Mouse (Mus musculus) hindbrain, embryonic 13.5 days (tissue): ENCODE measurements around the gene Pdzd7. TPM values are rescaled to one million over a fixed set of nuclear protein-coding genes. Genes with fewer than 3 reads are reported as not detected.
"Not testable (repeated sequence)": the region's sequence is repeated elsewhere in the genome, so short reads cannot be mapped to it uniquely, and the experiment has no call there.

Source experiments
- ATAC-seq: fragments of 200-750 bp; cut with Nextera tagmentation; 2 replicates; pipeline ENCODE4 v1.8.0; 2017; ENCODE audit warnings: moderate TSS enrichment; ENCODE audit not compliant: low FRiP score
- H3K27ac ChIP-seq: fragments of 300-500 bp; sonication (generic); 2 replicates; pipeline ENCODE4 v1.5.1; 2015; ENCODE audit warnings: inconsistent platforms, mild to moderate bottlenecking, moderate library complexity
- H3K27me3 ChIP-seq: fragments of 300-500 bp; sonication (generic); 2 replicates; pipeline ENCODE4 v1.6.1; 2015; ENCODE audit warnings: mild to moderate bottlenecking, inconsistent platforms
- H3K36me3 ChIP-seq: fragments of 300-500 bp; sonication (generic); 2 replicates; pipeline ENCODE4 v1.6.1; 2015; ENCODE audit warnings: mild to moderate bottlenecking, inconsistent platforms
- H3K4me1 ChIP-seq: fragments of 300-500 bp; sonication (generic); replicated peaks from 2 replicates; pipeline ENCODE4 v1.6.1; 2015; ENCODE audit warnings: inconsistent platforms
- H3K4me2 ChIP-seq: fragments of 300-500 bp; sonication (generic); 2 replicates; pipeline ENCODE4 v1.6.1; 2015; ENCODE audit warnings: inconsistent platforms, mild to moderate bottlenecking, moderate library complexity
- H3K4me3 ChIP-seq: fragments of 300-500 bp; sonication (generic); 2 replicates; pipeline ENCODE4 v1.5.1; 2015; ENCODE audit warnings: mild to moderate bottlenecking, inconsistent platforms
- H3K9ac ChIP-seq: fragments of 300-500 bp; sonication (generic); 2 replicates; pipeline ENCODE4 v1.6.1; 2015; ENCODE audit warnings: mild to moderate bottlenecking, inconsistent platforms
- H3K9me3 ChIP-seq: fragments of 300-500 bp; sonication (generic); 2 replicates; pipeline ENCODE4 v1.6.1; 2016; ENCODE audit warnings: inconsistent platforms
- WGBS: fragments of 180-500 bp; shearing (Covaris S2); methylation state at CpG from one replicate; pipeline ENCODE4 v1.1.7; 2015; 5-methylcytosine and 5-hydroxymethylcytosine counted together
- polyA plus RNA-seq: library from polyadenylated mRNA; unstranded; fragments of >200 nt; fragmentation: Nextera tagmentation; extraction: Ambion mirVana; gene quantifications from 2 replicates; pipeline ENCODE4 v1.2.1, GENCODE M21; 2015

Pdzd7 gene
- polyA plus RNA-seq, 1 experiment from 2014 or later, result 1.5 TPM

DNA sequence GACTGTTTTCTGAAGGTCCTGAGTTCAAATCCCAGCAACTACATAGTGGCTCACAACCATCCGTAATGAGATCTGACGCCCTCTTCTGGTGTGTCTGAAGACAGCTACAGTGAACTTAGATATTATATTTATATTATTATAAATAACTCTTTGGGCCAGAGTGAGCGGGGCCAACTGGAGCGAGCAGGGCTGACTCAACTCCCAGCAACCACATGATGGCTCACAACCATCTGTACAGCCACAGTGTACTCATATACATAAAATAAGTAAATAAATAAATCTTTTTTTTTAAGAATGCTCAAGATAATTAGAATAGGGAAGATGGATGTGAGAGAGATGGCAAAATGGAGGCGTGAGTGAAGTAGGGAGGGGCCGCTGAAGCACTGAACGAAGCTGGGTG lies 7.3 kb downstream of the Pdzd7 start:
- not testable (repeated sequence) for H3K4me1 ChIP-seq, H3K4me3 ChIP-seq, H3K27ac ChIP-seq, H3K9ac ChIP-seq, H3K36me3 ChIP-seq, H3K9me3 ChIP-seq, H3K4me2 ChIP-seq, ATAC-seq
- peaks cover 35% of the 10 kb centered on the region for H3K27me3 ChIP-seq
- 91% methylated on average over 7 of the region's 7 CpGs for WGBS

DNA sequence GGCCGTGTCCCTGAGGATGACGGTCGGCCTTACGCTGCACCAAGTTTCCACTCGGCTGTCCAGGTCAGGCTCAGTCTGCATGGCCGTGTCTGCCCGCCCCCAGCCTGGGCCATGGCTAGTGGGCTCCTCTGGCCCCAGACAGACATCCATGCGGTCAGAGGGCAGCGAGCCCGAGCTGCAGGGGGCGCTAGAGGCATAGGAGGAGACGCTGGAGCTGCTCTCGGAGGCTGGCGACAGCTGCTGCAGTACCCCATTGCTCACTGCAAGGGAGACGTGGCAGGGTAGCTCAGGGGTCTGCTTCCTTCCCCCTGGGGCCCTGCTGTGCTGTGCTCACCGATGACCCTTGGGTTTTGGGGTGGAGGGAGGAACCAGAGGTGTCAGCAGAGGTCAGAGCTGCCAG lies 8.7 kb downstream of the Pdzd7 start:
- WGBS, result 31% methylated on average over 16 of the region's 16 CpGs
- Histone ChIP-seq H3K4me1 (peaks cover 15% of the 10 kb centered on the region), H3K27ac (no peak overlapping the region), H3K4me3 (no peak overlapping the region), H3K9me3 (no peaks in the 10 kb centered on the region), H3K9ac (no peak overlapping the region), H3K36me3 (no peaks in the 10 kb centered on the region), H3K27me3 (peaks cover 32% of the 10 kb centered on the region), H3K4me2 (no peak overlapping the region)
- ATAC-seq, result no peak

DNA sequence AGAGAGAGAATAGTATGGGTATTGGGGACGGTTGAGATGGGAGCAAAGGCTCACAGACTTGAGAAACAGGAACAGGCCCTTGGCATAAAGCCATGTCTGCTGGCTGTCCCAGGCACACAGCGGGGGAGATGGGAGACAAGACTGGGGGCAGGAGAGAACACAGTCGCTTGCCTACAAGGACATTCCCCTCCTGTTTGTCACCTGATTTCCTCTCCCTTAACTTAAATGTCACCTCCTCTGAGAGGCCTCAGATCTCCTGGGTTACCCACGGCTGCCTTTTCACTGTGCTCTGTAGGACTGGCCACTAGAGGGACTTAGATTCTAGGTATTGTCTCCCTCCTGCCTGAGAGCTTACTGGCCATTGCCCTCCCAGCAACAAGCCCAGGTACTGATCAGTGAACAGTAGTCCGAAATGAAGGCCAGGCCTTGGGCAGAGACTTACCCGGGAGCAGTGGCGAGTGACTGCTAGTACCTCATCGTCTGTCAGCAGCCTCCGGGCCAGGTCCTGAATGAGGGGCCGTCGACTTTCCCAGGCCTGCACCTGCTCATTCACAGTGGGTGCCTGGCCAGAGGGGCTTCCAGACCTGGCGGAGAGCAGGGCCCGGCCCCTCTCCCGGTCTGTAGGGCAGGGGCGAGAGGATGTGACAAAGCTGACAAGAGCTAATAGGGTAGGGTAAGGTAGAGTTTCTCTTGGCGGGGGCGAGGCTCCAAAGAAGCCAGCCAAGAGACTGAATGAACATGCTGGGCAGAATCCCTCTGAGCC lies 12.8 kb downstream of the Pdzd7 start:
- WGBS, result 48% methylated on average over 17 of the region's 17 CpGs
- peaks cover 36% of the 10 kb centered on the region for H3K4me1 ChIP-seq
- H3K36me3 ChIP-seq, result peaks cover 8% of the 10 kb centered on the region
- H3K4me2 ChIP-seq, result no peak overlapping the region
- no peak overlapping the region for H3K27ac ChIP-seq
- peak overlapping the region; percentile 29 for H3K9ac ChIP-seq
- peaks cover 17% of the 10 kb centered on the region for H3K27me3 ChIP-seq
- no peak overlapping the region for H3K4me3 ChIP-seq
- H3K9me3 ChIP-seq, result no peaks in the 10 kb centered on the region
- no peak for ATAC-seq

GRCm38 (mm10) chr19:45031780-45032179 lies 13.7 kb downstream of the Pdzd7 start:
- Histone ChIP-seq H3K36me3 (peaks cover 17% of the 10 kb centered on the region), H3K4me1 (peaks cover 44% of the 10 kb centered on the region), H3K27ac (no peak overlapping the region), H3K4me3 (no peak overlapping the region), H3K9me3 (no peaks in the 10 kb centered on the region), H3K4me2 (no peak overlapping the region), H3K9ac (no peak overlapping the region), H3K27me3 (peaks cover 14% of the 10 kb centered on the region)
- 21% methylated on average over 4 of the region's 4 CpGs for WGBS
- ATAC-seq, result peak; percentile 51; the same call in 1 of the 2 replicates

- H3K4me3 ChIP-seq, result no peak overlapping the region
- no peak overlapping the region; the same call in 1 of the 2 replicates for H3K9ac ChIP-seq
- no peaks in the 10 kb centered on the region for H3K9me3 ChIP-seq
- no peak overlapping the region for H3K27ac ChIP-seq
- H3K4me2 ChIP-seq, result peak overlapping the region; percentile 34
- H3K27me3 ChIP-seq, result peaks cover 6% of the 10 kb centered on the region; the same call in 1 of the 2 replicates
- peaks cover 24% of the 10 kb centered on the region for H3K36me3 ChIP-seq
- H3K4me1 ChIP-seq, result peaks cover 44% of the 10 kb centered on the region
- WGBS, result 36% methylated on average over 20 of the region's 20 CpGs
- peak; percentile 12; the same call in 1 of the 2 replicates for ATAC-seq
Observed at GRCm38 (mm10) chr19:45030746-45031693, 14.5 kb downstream of the Pdzd7 start.

DNA sequence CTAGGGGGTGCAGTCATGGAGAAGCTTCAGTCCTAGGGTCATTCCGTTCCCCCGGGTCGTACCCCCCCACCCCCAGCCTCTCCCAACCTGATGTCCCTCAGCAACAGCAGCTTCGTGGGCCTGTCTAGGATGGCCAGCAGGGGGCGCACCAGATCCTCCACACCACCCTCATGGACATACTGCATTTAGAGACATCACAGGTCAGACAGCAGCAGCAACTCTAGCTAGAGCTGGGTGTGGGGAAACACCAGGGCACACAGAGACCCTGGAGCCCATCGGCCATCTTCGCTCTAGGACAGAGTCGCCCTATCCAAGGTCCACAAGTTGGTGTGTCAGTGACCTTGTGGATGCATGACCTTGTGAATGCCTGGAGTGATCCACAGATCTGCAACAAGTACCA lies 15.4 kb downstream of the Pdzd7 start:
- peaks cover 33% of the 10 kb centered on the region for H3K36me3 ChIP-seq
- no peak overlapping the region for H3K27ac ChIP-seq
- no peak overlapping the region for H3K9ac ChIP-seq
- H3K27me3 ChIP-seq, result no peaks in the 10 kb centered on the region
- no peak overlapping the region for H3K4me3 ChIP-seq
- no peak for ATAC-seq
- H3K9me3 ChIP-seq, result no peaks in the 10 kb centered on the region
- 45% methylated on average over 8 of the region's 8 CpGs for WGBS
- no peak overlapping the region for H3K4me2 ChIP-seq
- peaks cover 44% of the 10 kb centered on the region for H3K4me1 ChIP-seq

GRCm38 (mm10) chr19:45029571-45029970 lies 15.9 kb downstream of the Pdzd7 start:
- Histone ChIP-seq H3K4me1 (peaks cover 44% of the 10 kb centered on the region), H3K27ac (no peak overlapping the region), H3K9ac (no peak overlapping the region), H3K4me3 (no peak overlapping the region), H3K27me3 (no peaks in the 10 kb centered on the region), H3K36me3 (peaks cover 38% of the 10 kb centered on the region), H3K9me3 (no peaks in the 10 kb centered on the region), H3K4me2 (no peak overlapping the region)
- WGBS, result 53% methylated on average over 9 of the region's 9 CpGs
- ATAC-seq, result no peak

DNA sequence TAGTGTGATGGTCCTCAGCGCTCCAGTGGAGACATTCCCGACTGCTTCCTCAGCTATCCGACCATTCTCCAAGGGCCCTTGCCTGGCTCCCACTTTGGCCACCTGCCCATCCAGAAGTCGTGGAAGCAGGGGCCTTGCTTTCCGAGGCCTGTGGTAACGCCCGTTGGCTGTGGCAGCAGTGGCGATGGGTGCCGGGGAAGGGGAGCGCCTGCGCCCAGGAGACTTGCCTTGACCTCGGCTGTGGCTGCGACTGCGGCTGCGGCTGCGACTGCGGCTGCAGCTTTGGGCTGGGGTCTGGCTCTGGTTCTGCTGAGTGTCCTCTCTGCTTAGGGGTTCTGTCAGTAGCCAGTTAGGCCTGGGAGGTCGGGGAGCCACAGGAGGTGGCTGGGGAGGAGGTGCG lies 16.8 kb downstream of the Pdzd7 start:
- Histone ChIP-seq H3K4me3 (no peak overlapping the region), H3K27me3 (no peaks in the 10 kb centered on the region), H3K9ac (no peak overlapping the region), H3K36me3 (peaks cover 44% of the 10 kb centered on the region), H3K9me3 (no peaks in the 10 kb centered on the region), H3K4me2 (no peak overlapping the region), H3K27ac (no peak overlapping the region), H3K4me1 (peaks cover 48% of the 10 kb centered on the region)
- ATAC-seq, result no peak
- 57% methylated on average over 19 of the region's 19 CpGs for WGBS

DNA sequence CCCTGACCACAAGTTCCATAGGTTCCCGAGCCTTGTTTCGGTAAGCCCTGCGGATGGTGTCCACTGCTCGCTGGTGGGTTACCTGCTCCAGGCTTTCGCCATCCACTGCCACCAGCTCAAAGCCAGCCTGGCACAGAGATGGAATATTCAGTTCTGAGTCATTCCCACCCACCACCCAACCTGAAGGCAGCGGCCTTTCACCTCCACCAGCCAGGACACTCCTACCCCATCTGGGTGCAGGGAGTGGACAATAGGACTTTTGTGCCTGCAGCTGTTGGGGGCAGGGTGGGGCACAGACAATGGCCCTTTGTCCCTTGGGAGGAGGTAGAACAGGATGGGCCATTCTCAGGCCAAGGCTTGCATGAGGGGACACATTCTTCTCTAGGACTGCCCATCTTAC lies 17.7 kb downstream of the Pdzd7 start:
- no peak overlapping the region for H3K4me2 ChIP-seq
- 75% methylated on average over 6 of the region's 6 CpGs for whole genome bisulfite sequencing
- no peak overlapping the region for H3K9ac ChIP-seq
- no peaks in the 10 kb centered on the region for H3K9me3 ChIP-seq
- ATAC-seq, result no peak
- peaks cover 48% of the 10 kb centered on the region for H3K36me3 ChIP-seq
- H3K4me1 ChIP-seq, result peaks cover 49% of the 10 kb centered on the region
- H3K4me3 ChIP-seq, result no peak overlapping the region
- no peaks in the 10 kb centered on the region for H3K27me3 ChIP-seq
- no peak overlapping the region for H3K27ac ChIP-seq

GRCm38 (mm10) chr19:45026958-45027670 lies 18.4 kb downstream of the Pdzd7 start:
- Histone ChIP-seq H3K4me1 (peaks cover 42% of the 10 kb centered on the region), H3K4me3 (no peak overlapping the region), H3K9ac (no peak overlapping the region), H3K27me3 (no peaks in the 10 kb centered on the region), H3K36me3 (peaks cover 51% of the 10 kb centered on the region), H3K4me2 (no peak overlapping the region), H3K27ac (no peak overlapping the region), H3K9me3 (no peaks in the 10 kb centered on the region)
- 86% methylated on average over 6 of the region's 6 CpGs for WGBS
- no peak for ATAC-seq

- 93% methylated on average over 37 of the region's 37 CpGs for WGBS
- Histone ChIP-seq H3K4me1 (peaks cover 41% of the 10 kb centered on the region), H3K4me3 (no peak overlapping the region), H3K27ac (no peak overlapping the region), H3K27me3 (no peaks in the 10 kb centered on the region), H3K36me3 (peaks cover 57% of the 10 kb centered on the region), H3K9ac (no peak overlapping the region; the same call in 1 of the 2 replicates), H3K9me3 (no peaks in the 10 kb centered on the region), H3K4me2 (no peak overlapping the region)
- ATAC-seq, result no peak
Observed at GRCm38 (mm10) chr19:45025937-45026568, 19.5 kb downstream of the Pdzd7 start.
